Mouse (Mus musculus) MN1 (cell line): ENCODE data around the gene Susd1.

ENCODE experiments used
- DNase-seq: peaks from one replicate; pipeline ENCODE4 v3.0.0-alpha.2; 2016; ENCODE audit warnings: low spot score

Gene Susd1

GRCm38 (mm10) chr4:59319136-59319941 lies 119.1 kb downstream of the Susd1 start:
- no peak for DNase-seq

DNA sequence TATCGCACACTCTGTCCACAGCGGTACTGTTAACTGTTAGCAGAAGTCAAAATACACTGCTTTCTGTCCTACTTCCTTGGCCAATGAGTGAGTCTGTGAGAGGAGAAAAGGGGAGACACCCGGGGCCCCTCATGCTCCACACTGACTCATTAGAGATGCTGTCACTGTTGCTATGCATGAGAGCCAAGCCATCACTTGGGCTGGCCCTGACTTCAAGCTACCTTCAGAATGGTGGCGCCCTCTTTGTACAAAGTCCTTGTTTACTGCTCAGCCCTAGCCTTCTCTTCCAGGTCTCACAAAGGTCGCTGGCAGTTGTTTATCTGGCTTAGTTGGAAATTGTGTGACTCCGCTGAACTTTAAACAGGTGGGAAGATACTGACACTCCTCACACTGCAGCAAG lies 119.8 kb downstream of the Susd1 start:
- DNase-seq, result no peak

DNA sequence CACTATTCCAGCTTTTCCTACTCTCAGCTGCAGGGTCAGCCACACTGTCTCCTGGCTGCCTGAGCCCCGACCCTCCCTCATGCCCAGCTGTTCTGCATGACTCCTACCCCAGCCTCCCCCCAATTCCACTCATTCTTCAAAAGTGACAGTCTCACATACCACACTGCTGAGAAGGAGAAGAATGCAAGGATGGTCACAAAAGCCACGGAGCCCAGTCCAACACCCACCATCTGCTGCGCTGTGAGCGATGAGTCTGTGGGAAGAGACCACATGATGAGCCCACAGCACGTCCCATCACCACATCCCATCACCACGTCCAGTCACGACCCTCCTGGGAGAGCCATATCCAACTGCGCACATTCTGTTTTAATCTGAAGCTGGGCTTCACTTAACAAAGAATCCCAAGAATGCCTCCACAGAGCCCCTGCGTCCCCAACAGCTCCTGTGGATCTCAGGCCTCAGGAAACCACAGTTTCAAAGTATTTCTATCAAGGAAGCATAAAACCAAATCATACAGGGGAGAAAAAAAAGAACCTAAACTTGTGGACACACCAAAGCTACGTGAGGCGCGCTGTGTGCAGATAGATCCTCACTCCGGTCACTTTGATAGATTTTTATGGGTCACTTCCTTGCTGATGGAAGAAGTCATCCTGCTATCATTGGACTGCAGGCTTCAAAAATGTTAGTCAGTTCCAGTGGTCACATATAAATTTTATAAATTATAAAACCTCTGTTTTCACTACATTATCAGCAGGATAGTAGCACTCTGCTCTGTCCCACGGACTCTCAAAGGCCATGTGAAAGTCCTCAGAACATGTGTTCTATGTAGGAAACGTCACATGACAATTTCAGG lies 122.7 kb downstream of the Susd1 start:
- DNase-seq, result no peak

GRCm38 (mm10) chr4:59314939-59315552 lies 123.4 kb downstream of the Susd1 start:
- no peak for DNase-seq

DNA sequence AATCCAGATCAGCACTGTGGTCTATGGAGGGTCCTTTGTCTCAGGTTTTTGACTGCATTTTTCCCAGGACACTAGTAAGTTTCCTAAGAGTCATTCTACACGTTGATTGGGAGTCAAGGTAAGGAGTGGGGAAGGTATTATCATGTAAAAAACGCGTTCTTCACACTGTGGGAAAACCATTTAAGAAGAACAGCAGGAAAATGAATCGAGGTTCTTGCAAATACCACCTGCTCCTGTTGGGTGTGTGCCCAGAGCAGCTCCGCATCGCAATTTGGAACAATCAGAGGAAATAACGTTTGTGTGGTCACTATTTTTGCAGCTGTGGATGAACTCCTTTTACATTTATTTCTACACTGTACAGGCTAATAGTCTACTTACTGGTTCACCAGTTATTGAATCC lies 125.5 kb downstream of the Susd1 start:
- DNase-seq, result no peak

DNA sequence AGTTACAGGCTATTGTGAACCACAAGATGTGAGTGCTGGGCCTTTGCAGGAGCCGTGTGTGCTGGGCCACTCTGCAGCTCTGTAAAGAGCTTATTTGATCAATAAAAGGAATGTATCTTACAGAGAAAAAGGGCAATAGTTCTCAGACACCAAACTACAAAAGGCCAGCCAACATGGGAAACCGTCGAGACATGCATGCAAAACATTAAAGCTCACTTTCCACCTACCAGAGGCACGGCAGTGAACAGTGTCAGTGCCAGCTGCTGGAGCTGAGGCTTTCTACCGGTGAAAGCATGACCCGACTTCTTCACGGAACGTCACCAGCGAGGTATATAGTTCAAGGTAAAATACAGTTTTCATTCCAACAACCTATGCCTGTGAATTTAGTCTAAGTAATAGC lies 127.8 kb downstream of the Susd1 start:
- DNase-seq, result no peak

DNA sequence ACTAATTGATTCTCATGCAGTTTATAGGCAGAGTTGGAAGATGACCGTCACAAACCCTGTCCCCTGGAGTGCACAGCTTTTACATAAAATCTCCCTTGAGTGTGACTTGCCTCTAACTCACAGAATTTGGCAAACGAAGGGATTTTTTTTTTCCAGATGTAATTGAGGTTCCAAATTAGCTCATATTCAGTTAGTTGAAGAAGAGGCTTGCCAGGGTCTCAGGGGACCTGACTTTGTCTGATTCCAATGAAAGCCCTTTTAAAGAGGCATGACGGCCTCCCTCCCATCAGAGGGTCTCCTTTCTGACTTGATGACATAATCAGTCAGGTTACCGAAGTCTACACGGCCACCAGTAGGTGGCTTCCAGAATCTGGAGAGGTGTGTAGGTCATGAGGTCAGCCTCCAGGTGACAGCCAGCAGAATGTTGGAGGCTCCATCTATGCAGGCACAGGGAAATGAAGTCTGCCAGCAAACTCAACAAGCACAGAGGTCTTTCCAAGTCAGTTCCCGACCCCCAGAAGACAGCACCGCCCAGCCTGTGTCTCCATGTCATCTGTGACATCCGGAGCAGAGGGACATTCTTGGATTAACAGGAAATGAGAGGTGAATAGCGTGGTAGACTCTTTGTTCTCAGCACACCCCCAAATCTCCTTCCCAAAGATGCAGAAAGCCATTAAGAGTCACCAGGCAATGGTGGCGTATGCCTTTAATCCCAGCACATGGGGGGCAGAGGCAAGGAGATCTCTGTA lies 130.4 kb downstream of the Susd1 start:
- peak; percentile 19 for DNase-seq

- DNase-seq, result no peak
Measured at GRCm38 (mm10) chr4:59302387-59302786, 136.0 kb downstream of the Susd1 start.

DNA sequence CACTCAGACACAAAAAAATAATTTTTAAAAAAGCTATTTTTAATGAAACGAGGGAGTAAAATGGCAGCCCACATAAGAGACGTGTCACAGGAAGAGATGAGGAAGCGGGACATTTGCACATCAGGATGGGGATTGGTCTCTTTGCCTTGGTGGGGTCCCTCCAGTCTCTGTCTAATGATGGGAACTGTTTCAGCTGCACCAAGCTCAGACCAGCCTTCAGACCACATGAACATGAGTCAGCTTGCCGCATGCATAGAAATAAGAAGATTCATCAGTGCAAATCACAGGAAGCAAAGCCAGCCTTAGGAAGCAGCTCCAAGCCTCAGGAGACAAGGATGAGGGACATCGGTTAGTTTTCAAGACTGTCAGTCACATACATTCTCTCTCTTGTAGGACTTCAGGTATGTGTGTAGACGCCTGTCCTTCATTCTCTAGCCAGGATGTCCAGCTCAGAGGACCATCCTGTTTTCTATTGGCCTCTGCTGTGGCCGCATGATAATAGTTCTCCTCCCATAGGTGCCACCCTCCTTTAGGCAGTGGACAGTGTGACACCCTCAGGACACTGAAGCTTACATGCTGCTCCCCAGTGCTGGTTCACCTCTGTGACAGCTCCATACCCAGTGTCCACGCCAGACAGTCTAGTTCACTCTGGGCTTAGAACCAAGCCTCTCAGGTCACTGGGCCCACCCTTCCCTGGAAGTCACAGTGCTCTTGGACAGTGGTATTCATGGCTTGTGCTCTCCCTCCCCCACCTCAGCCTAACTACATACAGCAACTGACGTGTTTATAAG lies 137.2 kb downstream of the Susd1 start:
- DNase-seq, result no peak

DNA sequence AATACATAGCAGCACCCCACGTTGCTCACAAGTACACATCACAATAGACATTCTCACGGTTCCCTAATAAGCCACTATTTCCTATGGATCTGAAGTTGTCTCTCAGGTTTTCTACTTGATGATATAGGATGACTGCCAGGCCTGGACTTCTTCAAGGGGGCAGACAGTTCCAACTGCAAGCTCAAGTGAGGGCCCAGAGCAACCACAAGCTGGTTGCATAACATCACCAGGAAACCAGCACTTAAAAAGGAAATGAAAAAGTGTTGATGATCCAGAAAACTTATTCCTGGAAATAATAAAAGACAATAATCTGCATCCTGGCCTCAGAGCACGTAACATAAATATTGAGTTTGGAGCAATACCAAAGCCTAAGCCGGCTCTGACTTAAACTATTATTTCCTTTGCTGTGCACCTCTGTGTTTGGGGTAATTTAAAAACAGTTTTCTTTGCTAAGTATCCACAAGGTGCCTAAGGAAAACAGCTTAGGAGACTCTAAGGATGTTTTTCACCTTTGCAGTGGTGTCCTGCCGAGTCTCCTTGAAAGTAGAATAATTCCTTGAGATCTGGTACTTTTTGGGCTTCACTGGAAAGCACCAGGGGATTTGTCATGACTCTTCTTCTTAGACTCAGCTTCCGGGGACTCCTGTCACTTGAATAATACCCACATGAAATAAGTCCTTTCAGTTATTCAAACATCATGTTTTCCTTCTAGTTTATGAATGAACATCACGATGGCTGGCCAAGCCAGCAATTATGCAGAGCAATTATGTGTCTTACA lies 139.5 kb downstream of the Susd1 start:
- DNase-seq, result no peak

DNA sequence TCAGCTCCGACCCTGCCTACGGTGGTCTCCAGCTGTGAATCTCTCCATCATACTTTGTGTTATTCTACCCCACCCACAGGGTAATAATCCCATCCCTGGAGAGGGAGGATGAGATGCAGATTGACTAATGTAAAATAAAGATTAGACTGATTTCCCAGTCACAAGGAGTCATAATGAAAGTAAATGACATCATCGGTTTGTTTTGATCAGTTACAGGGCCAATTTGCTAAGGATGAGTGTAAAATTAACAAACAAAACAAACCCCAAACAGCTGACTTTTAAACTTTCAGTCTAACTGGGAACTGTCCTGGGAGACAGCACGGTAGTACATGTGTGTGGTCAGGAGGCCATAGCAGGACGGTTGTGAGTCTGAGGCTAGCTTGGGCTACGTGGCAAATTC lies 143.3 kb downstream of the Susd1 start:
- no peak for DNase-seq

GRCm38 (mm10) chr4:59294661-59295060 lies 143.8 kb downstream of the Susd1 start:
- no peak for DNase-seq

DNA sequence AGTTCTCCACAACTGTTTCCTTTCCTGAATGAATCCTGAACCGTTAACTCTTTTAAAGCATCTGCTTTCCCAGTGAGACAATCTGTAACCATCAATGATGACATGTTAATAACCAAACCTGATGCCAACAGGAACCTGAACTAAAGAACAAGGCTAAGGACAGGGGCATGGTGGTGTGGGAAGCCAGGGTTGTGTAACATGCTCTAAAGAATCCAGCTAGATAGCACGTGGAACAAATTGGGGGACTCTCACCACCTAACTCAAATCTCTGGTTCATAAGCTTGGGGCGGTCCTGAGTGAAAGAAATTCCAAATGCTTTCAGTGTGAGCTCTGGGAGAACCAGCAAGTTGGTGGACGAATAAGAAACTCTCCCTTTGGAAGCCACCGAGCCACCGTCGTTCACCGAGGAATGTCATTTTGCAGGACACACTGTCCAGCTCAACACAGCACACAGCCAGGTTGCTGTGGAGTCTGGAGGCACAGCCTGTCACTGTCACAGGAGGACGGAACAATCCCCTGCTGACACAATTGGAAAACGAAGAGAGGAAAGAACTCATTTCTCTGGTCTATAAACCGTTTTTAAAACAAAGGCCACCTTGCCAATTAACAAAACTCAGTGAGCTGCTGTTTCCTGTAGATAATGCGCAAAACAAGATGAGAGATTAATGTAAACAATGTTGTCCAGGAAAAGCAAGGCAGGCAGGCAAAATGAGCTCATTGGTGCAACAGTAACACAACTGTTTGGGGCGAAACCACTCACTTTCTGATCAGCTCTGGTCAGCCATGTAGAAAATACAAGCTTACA lies 146.3 kb downstream of the Susd1 start:
- no peak for DNase-seq

DNA sequence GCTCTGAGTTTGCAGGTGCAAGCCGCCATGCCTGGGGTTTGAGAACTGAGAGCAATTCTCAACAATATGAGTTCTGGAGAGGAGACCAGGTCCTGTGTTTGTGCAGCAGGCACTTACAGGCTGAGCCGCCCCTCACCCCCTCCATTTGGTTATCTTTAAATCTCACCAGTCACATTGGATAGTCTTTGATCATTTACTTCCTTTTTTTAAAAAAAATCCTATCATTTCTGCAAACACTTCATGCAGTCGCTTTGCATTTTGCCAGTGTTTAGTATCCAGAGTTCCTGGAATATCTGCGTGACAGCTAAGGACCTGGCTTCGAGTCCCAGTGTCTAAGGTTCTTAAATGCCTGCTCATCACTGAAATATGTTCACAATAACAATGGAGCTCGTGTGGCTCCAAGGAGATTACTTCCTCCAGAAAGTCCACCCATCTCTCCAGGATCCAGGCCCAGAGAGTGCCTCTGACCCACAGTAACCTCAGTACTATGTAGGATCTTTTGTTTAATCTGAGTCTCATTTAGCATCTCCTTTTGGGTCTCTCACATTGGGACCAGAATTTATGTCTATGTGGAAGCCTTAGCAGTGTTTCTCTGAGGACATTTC lies 147.4 kb downstream of the Susd1 start:
- no peak for DNase-seq

GRCm38 (mm10) chr4:59287103-59287502 lies 151.3 kb downstream of the Susd1 start:
- no peak for DNase-seq

GRCm38 (mm10) chr4:59286351-59286750 lies 152.1 kb downstream of the Susd1 start:
- DNase-seq, result peak; percentile 39

DNA sequence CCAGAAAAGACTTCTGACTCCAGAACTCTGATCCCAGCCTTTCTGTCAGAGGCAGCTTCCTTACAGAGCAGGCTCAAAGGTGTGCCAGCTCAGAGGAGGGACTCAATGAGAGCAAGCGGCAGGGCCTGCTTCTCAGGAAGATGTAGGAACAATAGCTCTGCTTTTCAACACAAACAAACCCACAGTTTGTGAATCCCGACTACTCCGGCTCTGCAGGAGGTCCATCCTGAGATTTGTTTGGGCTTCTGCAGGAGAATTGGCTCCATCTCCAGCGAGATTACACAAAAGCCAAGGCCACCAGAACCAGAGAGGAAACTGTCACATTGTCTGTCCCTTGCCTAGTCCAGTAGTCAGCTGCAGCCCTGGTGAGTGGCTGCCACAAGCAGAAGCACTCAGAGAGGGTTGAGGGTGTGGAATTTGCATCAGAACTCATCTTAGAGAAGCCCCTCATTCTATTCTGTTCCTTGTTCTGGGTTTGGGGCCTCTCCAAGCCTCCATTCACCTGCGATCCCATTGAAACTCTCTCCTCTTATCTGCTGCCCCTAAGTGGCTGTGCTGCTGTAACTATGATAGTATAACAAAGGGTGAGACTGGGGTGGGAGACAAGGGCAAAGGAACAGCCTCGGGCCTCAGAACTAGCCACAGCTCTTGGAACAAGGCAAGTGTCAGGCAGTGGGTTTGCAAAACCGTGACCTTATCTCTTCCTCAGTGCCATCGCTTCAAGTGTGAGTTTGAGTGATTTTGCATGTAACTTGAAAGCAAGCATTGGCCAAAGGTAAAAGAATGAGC lies 155.5 kb downstream of the Susd1 start:
- no peak for DNase-seq

DNA sequence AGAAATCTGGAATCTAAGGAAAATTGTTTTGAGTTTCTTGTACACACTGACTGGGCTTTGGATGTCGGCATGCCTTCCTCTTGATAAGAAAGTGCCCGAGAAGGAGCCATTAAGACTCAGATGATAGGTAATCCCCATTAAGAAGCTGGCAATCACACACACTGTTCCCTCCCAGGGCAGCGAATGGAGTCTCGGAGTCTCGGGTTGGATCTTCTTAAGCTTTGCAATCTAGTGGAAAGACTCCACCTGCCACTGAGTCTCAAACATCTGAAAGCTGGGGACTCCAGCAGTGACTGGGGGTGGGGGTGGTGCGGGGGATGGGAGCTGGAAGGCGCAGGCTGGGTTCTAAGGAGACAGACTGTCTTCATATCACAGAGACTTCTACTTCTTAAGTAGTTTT lies 156.3 kb downstream of the Susd1 start:
- DNase-seq, result no peak
